ENCODE assay signal across 7 mouse cellular contexts in the genomic region with DNA sequence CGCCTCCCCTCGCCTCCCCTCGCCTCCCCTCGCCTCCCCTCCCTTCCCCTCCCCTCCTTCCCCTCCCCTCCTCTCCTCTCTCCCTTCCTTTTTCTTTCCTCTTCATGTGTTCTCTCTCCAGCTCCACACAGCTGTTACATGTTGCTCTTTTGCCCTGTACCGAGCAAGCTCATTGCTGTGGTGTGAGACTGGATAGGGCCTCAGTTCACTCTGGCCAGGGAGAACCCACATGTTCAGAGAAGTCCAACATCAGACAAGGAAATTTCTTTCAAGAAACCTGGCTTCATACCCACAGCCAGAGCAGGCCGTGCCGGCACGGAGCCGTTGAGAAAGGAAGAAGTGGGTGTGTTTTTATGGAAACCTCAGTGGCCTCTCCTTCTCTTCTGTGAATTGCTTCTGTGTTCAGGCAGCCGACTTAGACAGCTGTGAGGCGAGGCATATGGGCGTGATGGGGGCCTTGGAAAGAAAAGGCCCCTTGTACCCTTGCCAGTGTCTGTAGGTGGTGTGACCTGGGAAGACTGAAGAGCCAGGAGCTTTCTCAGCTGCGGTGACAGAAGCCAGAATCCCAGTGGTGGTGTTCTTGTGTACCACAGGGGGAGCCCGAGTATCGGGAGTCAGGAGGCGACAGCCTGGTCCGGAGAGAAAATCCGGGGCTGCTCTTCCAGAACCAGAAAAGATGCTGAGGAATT. TPM values are rescaled to one million over a fixed set of nuclear protein-coding genes. Genes with fewer than 3 reads are reported as not detected.
DNase-seq lines count a peak whose midpoint lies in the region; ATAC-seq lines count a peak whose summit lies in the region.

No protein-coding gene starts in this region.

- WGBS in kidney, embryonic 14.5 days: 61% methylated on average over 14 of the region's 18 CpGs
- WGBS in embryonic facial prominence, embryonic 14.5 days: 45% methylated on average over 16 of the region's 18 CpGs

- no peaks in the 10 kb centered on the region for H3K4me1 ChIP-seq in kidney, embryonic 14.5 days (ENCODE audit: control insufficient read depth, insufficient read depth, low read length)
- peaks cover 5% of the 10 kb centered on the region for H3K4me1 ChIP-seq in embryonic facial prominence, embryonic 14.5 days (ENCODE audit: control insufficient read depth, insufficient read depth, low read length)

- no peak for ATAC-seq in kidney, embryonic 14.5 days (ENCODE audit: low FRiP score, low TSS enrichment)
- ATAC-seq in embryonic facial prominence, embryonic 14.5 days (ENCODE audit: low read depth): peak; percentile 78

- H3K27me3 ChIP-seq in kidney, embryonic 14.5 days (ENCODE audit: control insufficient read depth, insufficient read depth, low read length): no peaks in the 10 kb centered on the region
- no peaks in the 10 kb centered on the region for H3K27me3 ChIP-seq in embryonic facial prominence, embryonic 14.5 days (replicated peaks; ENCODE audit: control insufficient read depth, insufficient read depth, low read length)

- H3K4me2 ChIP-seq in kidney, embryonic 14.5 days (replicated peaks; ENCODE audit: low read depth, low read length): no peak overlapping the region
- no peak overlapping the region for H3K4me2 ChIP-seq in embryonic facial prominence, embryonic 14.5 days (ENCODE audit: low read depth, low read length)

- no peak overlapping the region for H3K4me3 ChIP-seq in kidney, embryonic 14.5 days (ENCODE audit: low read length)
- H3K4me3 ChIP-seq in embryonic facial prominence, embryonic 14.5 days (ENCODE audit: low read depth, low read length): no peak overlapping the region

- peak; percentile 41 to 54 for DNase-seq in kidney, postnatal 25 days
- DNase-seq in cerebellum, adult 11 months: peak; percentile 33
- peak; percentile 65 for DNase-seq in embryonic facial prominence, embryonic 14.5 days (ENCODE audit: low spot score)
- peak; percentile 59 for DNase-seq in layer of hippocampus, adult 9-11 months
- peak; percentile 67 for DNase-seq in right cerebral cortex, postnatal 14 days
- DNase-seq in thymus, postnatal 10 days (ENCODE audit: low spot score in 2 of 2): no peak

- no peak overlapping the region for H3K27ac ChIP-seq in kidney, embryonic 14.5 days (ENCODE audit: low read depth, low read length)
- peak overlapping the region; percentile 52 for H3K27ac ChIP-seq in embryonic facial prominence, embryonic 14.5 days (replicated peaks; ENCODE audit: low read depth, low read length)

- no peaks in the 10 kb centered on the region for H3K36me3 ChIP-seq in kidney, embryonic 14.5 days (ENCODE audit: control insufficient read depth, insufficient read depth, low read length)
- H3K36me3 ChIP-seq in embryonic facial prominence, embryonic 14.5 days (ENCODE audit: control insufficient read depth, insufficient read depth, low read length): no peaks in the 10 kb centered on the region

- H3K9me3 ChIP-seq in kidney, embryonic 14.5 days (ENCODE audit: control insufficient read depth, low read length): no peaks in the 10 kb centered on the region
- H3K9me3 ChIP-seq in embryonic facial prominence, embryonic 14.5 days (ENCODE audit: control insufficient read depth, low read length): no peaks in the 10 kb centered on the region

- no peak overlapping the region for H3K9ac ChIP-seq in kidney, embryonic 14.5 days (ENCODE audit: low read depth, low read length)
- no peak overlapping the region for H3K9ac ChIP-seq in embryonic facial prominence, embryonic 14.5 days (ENCODE audit: low read depth, low read length)

RNA-seq across cellular contexts. Expression of gene Zfp648, which starts 11.0 kb away (rescaled TPM):
- polyA plus RNA-seq in kidney, embryonic 14.5 days (2014; fragmentation: Nextera tagmentation; extraction: Ambion mirVana): 0.13 and 0.26 TPM in 2 replicates
- 0.32 and 0.77 TPM in 2 replicates for polyA plus RNA-seq in embryonic facial prominence, embryonic 14.5 days (2014; fragmentation: Nextera tagmentation; extraction: Ambion mirVana)

Comparison
In these comparisons a context has a peak if more than half of its experiments do, and no peak if none do; other contexts are left out.
1. DNase-seq: peak in kidney, postnatal 25 days (2 of 2), cerebellum, adult 11 months (single experiment), embryonic facial prominence, embryonic 14.5 days (single experiment), layer of hippocampus, adult 9-11 months (single experiment) and right cerebral cortex, postnatal 14 days (single experiment); none in thymus, postnatal 10 days (0 of 2).